Mouse (Mus musculus): Measurements from ENCODE around the gene Hnrnpr.

Gene Hnrnpr

GRCm38 (mm10) chr4:136308355-136308754 lies 2.4 kb upstream of the Hnrnpr start:
- DNase-seq (ENCODE audit: low read depth, low spot score): no peak

- DNase-seq (ENCODE audit: low read depth, low spot score): peak; percentile 85
These were observed 962 bp upstream of the Hnrnpr start for GRCm38 (mm10) chr4:136309780-136310179.

- DNase-seq (ENCODE audit: low read depth, low spot score): peak; percentile 57
These were observed 579 bp downstream of the Hnrnpr start for GRCm38 (mm10) chr4:136311042-136311999.

- no peak for DNase-seq (ENCODE audit: low read depth, low spot score)
These were observed 1.9 kb downstream of the Hnrnpr start for GRCm38 (mm10) chr4:136312616-136313015.

- DNase-seq (ENCODE audit: low read depth, low spot score): no peak
These were observed 6.9 kb downstream of the Hnrnpr start for GRCm38 (mm10) chr4:136317667-136318066.

- DNase-seq (ENCODE audit: low read depth, low spot score): no peak
These were observed 9.3 kb downstream of the Hnrnpr start for GRCm38 (mm10) chr4:136320016-136320415.

- DNase-seq (ENCODE audit: low read depth, low spot score): peak; percentile 18
These were observed 13.5 kb downstream of the Hnrnpr start for GRCm38 (mm10) chr4:136324226-136324625.

- no peak for DNase-seq (ENCODE audit: low read depth, low spot score)
These were observed 16.5 kb downstream of the Hnrnpr start for GRCm38 (mm10) chr4:136327238-136327637.

- peak; percentile 33 for DNase-seq (ENCODE audit: low read depth, low spot score)
These were observed 17.4 kb downstream of the Hnrnpr start for GRCm38 (mm10) chr4:136328115-136328514.

GRCm38 (mm10) chr4:136331709-136332108 lies 21.0 kb downstream of the Hnrnpr start:
- no peak for DNase-seq (ENCODE audit: low read depth, low spot score)

- DNase-seq (ENCODE audit: low read depth, low spot score): no peak
These were observed 22.4 kb downstream of the Hnrnpr start for GRCm38 (mm10) chr4:136333191-136333590.

GRCm38 (mm10) chr4:136335065-136335464 lies 24.3 kb downstream of the Hnrnpr start:
- DNase-seq (ENCODE audit: low read depth, low spot score): no peak

GRCm38 (mm10) chr4:136337129-136337528 lies 26.4 kb downstream of the Hnrnpr start:
- no peak for DNase-seq (ENCODE audit: low read depth, low spot score)

GRCm38 (mm10) chr4:136349616-136350015 lies 38.9 kb downstream of the Hnrnpr start:
- no peak for DNase-seq (ENCODE audit: low read depth, low spot score)

- no peak for DNase-seq (ENCODE audit: low read depth, low spot score)
These were observed 46.3 kb downstream of the Hnrnpr start for GRCm38 (mm10) chr4:136357026-136357425.

GRCm38 (mm10) chr4:136357429-136357828 lies 46.7 kb downstream of the Hnrnpr start:
- no peak for DNase-seq (ENCODE audit: low read depth, low spot score)

- DNase-seq (ENCODE audit: low read depth, low spot score): no peak
These were observed 57.1 kb downstream of the Hnrnpr start for GRCm38 (mm10) chr4:136367856-136368255.

- DNase-seq (ENCODE audit: low read depth, low spot score): peak; percentile 72
These were observed 59.0 kb downstream of the Hnrnpr start for GRCm38 (mm10) chr4:136369727-136370126.

- no peak for DNase-seq (ENCODE audit: low read depth, low spot score)
These were observed 62.9 kb downstream of the Hnrnpr start for GRCm38 (mm10) chr4:136373494-136374181.

- DNase-seq (ENCODE audit: low read depth, low spot score): no peak
These were observed 66.3 kb downstream of the Hnrnpr start for GRCm38 (mm10) chr4:136377001-136377400.

- DNase-seq (ENCODE audit: low read depth, low spot score): no peak
These were observed 72.3 kb downstream of the Hnrnpr start for GRCm38 (mm10) chr4:136383052-136383451.

GRCm38 (mm10) chr4:136383839-136384238 lies 73.1 kb downstream of the Hnrnpr start:
- no peak for DNase-seq (ENCODE audit: low read depth, low spot score)

- no peak for DNase-seq (ENCODE audit: low read depth, low spot score)
These were observed 76.5 kb downstream of the Hnrnpr start for GRCm38 (mm10) chr4:136387261-136387660.

All from CD4-positive, CD25-positive, alpha-beta regulatory T cell, adult 2 months (primary cell).